Mouse (Mus musculus): ENCODE results near the gene Stard3. TPM values are rescaled to one million over a fixed set of nuclear protein-coding genes. Genes with fewer than 3 reads are reported as not detected.

Stard3 gene
- 52.8 and 56.3 TPM in 2 replicates for polyA plus RNA-seq (2015; fragmentation: Nextera tagmentation; extraction: Ambion mirVana)

- Histone ChIP-seq H3K27ac (ENCODE audit: low read length) (peak within 1 kb of the TSS; percentile 87), H3K36me3 (ENCODE audit: control insufficient read depth, insufficient read depth) (no peaks in the 10 kb centered on the region), H3K4me1 (replicated peaks; ENCODE audit: control insufficient read depth, insufficient read depth, low read length) (peaks cover 42% of the 10 kb centered on the region), H3K4me3 (replicated peaks; ENCODE audit: low read length) (peak within 1 kb of the TSS; percentile 86), H3K9me3 (ENCODE audit: control insufficient read depth, low read length) (no peaks in the 10 kb centered on the region), H3K27me3 (replicated peaks; ENCODE audit: control insufficient read depth, insufficient read depth, low read length) (no peaks in the 10 kb centered on the region; the same call in 1 of the 2 replicates), H3K9ac (replicated peaks; ENCODE audit: low read depth, low read length) (peak within 1 kb of the TSS; percentile 78), H3K4me2 (ENCODE audit: low read length) (peak within 1 kb of the TSS; percentile 87)
- 1% methylated on average over 60 of the region's 60 CpGs for WGBS
- peak; percentile 88 for ATAC-seq
Measured at GRCm38 (mm10) chr11:98358161-98359083, at the start of gene Stard3. Gene Stard3 (plus strand): TSS chr11:98358368.

DNA sequence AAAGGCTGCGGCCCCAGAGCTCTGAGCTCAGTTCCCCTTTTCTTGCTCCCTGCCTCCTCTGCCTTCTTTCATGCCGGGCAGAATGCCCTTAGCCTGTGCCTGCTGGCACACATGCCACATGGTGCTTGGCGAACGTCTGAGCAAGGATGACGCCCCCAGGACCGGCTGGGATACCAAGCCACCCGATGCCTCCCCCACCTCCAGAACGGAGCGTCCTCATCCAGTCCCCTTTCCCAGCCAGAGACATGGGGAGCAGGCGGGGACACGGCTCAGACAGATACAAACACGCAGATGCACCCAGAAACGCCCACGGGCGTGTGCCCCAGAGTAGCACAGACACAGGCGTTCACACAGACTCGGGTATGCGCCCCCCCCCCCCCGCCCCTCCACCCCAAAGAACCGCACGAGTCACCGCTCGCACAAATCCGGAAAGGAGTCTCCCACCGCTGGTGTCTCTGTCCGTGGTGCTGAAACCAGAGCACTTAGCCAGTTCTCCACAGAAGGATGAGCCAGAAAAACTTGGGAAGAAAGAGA lies 44.3 kb upstream of the Stard3 start:
- H3K27ac ChIP-seq (ENCODE audit: low read length): peak overlapping the region; percentile 72
- ATAC-seq: peak; percentile 41

DNA sequence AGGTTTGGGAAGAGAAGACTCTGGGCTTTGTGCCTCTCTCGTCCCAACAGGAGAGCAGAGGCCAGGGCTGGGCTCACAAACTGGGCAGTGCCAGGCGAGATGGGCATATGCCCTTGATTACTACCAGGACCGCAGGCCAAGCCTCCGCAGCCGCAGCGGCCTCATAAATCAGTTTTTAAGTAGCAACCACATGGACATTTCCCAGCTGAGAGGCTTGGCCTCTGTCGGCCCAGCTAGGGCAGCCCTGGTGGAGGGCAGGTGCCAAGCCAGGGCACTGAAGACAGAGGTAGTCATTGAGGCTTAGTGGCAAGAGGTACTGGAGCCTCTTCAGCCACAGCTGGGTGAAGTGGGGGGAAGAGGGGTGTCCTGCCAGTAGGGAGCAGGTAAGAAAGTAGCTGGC lies 40.7 kb upstream of the Stard3 start:
- no peak for ATAC-seq
- H3K27ac ChIP-seq (ENCODE audit: low read length): peak overlapping the region; percentile 97
- H3K9ac ChIP-seq (replicated peaks; ENCODE audit: low read depth, low read length): peak overlapping the region; percentile 27; the same call in 1 of the 2 replicates
- no peaks in the 10 kb centered on the region for H3K9me3 ChIP-seq (ENCODE audit: control insufficient read depth, low read length)
- 2% methylated on average over 7 of the region's 7 CpGs for WGBS
- peak overlapping the region; percentile 36 for H3K4me2 ChIP-seq (ENCODE audit: low read length)
- H3K4me3 ChIP-seq (replicated peaks; ENCODE audit: low read length): peak overlapping the region; percentile 7; the same call in 1 of the 2 replicates
- H3K36me3 ChIP-seq (ENCODE audit: control insufficient read depth, insufficient read depth): no peaks in the 10 kb centered on the region
- H3K27me3 ChIP-seq (replicated peaks; ENCODE audit: control insufficient read depth, insufficient read depth, low read length): peaks cover 25% of the 10 kb centered on the region
- peaks cover 60% of the 10 kb centered on the region for H3K4me1 ChIP-seq (replicated peaks; ENCODE audit: control insufficient read depth, insufficient read depth, low read length)

More for the DNA sequence above, 44.3 kb upstream of the Stard3 start:
- Histone ChIP-seq H3K4me3 (replicated peaks; ENCODE audit: low read length) (peak overlapping the region; percentile 20), H3K9me3 (ENCODE audit: control insufficient read depth, low read length) (no peaks in the 10 kb centered on the region), H3K27me3 (replicated peaks; ENCODE audit: control insufficient read depth, insufficient read depth, low read length) (peaks cover 18% of the 10 kb centered on the region), H3K9ac (replicated peaks; ENCODE audit: low read depth, low read length) (peak overlapping the region; percentile 37), H3K4me2 (ENCODE audit: low read length) (peak overlapping the region; percentile 42), H3K36me3 (ENCODE audit: control insufficient read depth, insufficient read depth) (no peaks in the 10 kb centered on the region), H3K4me1 (replicated peaks; ENCODE audit: control insufficient read depth, insufficient read depth, low read length) (peaks cover 34% of the 10 kb centered on the region)
- WGBS: under 1% methylated on average over 26 of the region's 26 CpGs

- peak overlapping the region; percentile 18 for H3K4me3 ChIP-seq (replicated peaks; ENCODE audit: low read length)
- under 1% methylated on average over 14 of the region's 14 CpGs for WGBS
- H3K9ac ChIP-seq (replicated peaks; ENCODE audit: low read depth, low read length): peak overlapping the region; percentile 30
- H3K4me1 ChIP-seq (replicated peaks; ENCODE audit: control insufficient read depth, insufficient read depth, low read length): peaks cover 68% of the 10 kb centered on the region
- H3K4me2 ChIP-seq (ENCODE audit: low read length): peak overlapping the region; percentile 41
- H3K9me3 ChIP-seq (ENCODE audit: control insufficient read depth, low read length): no peaks in the 10 kb centered on the region
- peaks cover 31% of the 10 kb centered on the region for H3K27me3 ChIP-seq (replicated peaks; ENCODE audit: control insufficient read depth, insufficient read depth, low read length)
- no peaks in the 10 kb centered on the region for H3K36me3 ChIP-seq (ENCODE audit: control insufficient read depth, insufficient read depth)
- H3K27ac ChIP-seq (ENCODE audit: low read length): peak overlapping the region; percentile 97
- ATAC-seq: peak; percentile 39
Measured at GRCm38 (mm10) chr11:98318421-98319116, 39.6 kb upstream of the Stard3 start.

DNA sequence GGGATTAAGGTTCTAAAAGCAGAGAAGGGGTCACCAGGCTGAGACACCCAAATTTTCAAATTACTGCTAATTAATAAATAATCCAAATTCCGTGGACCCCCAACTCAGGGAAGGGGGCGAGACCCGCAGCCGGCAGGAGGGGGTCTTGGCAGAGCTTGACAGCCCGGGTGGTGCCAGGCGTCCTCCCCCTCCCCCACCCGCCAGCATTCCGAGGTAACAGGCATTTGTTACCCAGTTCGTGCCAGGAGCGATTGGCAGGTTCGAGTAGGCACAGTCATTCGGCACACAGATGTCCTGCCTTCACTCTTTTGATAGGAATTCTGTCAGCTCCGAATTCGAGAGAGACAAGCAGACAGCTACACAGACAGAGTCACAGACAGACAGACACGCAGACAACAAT lies 39.0 kb upstream of the Stard3 start:
- ATAC-seq: peak; percentile 56
- H3K9ac ChIP-seq (replicated peaks; ENCODE audit: low read depth, low read length): peak overlapping the region; percentile 30; the same call in 1 of the 2 replicates
- H3K27me3 ChIP-seq (replicated peaks; ENCODE audit: control insufficient read depth, insufficient read depth, low read length): peaks cover 36% of the 10 kb centered on the region
- WGBS: under 1% methylated on average over 15 of the region's 15 CpGs
- peak overlapping the region; percentile 18; the same call in 1 of the 2 replicates for H3K4me3 ChIP-seq (replicated peaks; ENCODE audit: low read length)
- peak overlapping the region; percentile 41 for H3K4me2 ChIP-seq (ENCODE audit: low read length)
- H3K36me3 ChIP-seq (ENCODE audit: control insufficient read depth, insufficient read depth): no peaks in the 10 kb centered on the region
- H3K9me3 ChIP-seq (ENCODE audit: control insufficient read depth, low read length): no peaks in the 10 kb centered on the region
- H3K27ac ChIP-seq (ENCODE audit: low read length): peak overlapping the region; percentile 97
- H3K4me1 ChIP-seq (replicated peaks; ENCODE audit: control insufficient read depth, insufficient read depth, low read length): peaks cover 68% of the 10 kb centered on the region

- no peak for ATAC-seq
- no peak overlapping the region for H3K4me3 ChIP-seq (replicated peaks; ENCODE audit: low read length)
- H3K27ac ChIP-seq (ENCODE audit: low read length): peak overlapping the region; percentile 97
- H3K27me3 ChIP-seq (replicated peaks; ENCODE audit: control insufficient read depth, insufficient read depth, low read length): peaks cover 39% of the 10 kb centered on the region
- H3K4me2 ChIP-seq (ENCODE audit: low read length): peak overlapping the region; percentile 41; the same call in 1 of the 2 replicates
- 9% methylated on average over 4 of the region's 4 CpGs for WGBS
- peaks cover 68% of the 10 kb centered on the region for H3K4me1 ChIP-seq (replicated peaks; ENCODE audit: control insufficient read depth, insufficient read depth, low read length)
- no peaks in the 10 kb centered on the region for H3K36me3 ChIP-seq (ENCODE audit: control insufficient read depth, insufficient read depth)
- H3K9ac ChIP-seq (replicated peaks; ENCODE audit: low read depth, low read length): no peak overlapping the region
- no peaks in the 10 kb centered on the region for H3K9me3 ChIP-seq (ENCODE audit: control insufficient read depth, low read length)
Measured at GRCm38 (mm10) chr11:98319544-98319943, 38.6 kb upstream of the Stard3 start.

- 3% methylated on average over 2 of the region's 2 CpGs for whole genome bisulfite sequencing
- H3K9ac ChIP-seq (replicated peaks; ENCODE audit: low read depth, low read length): peak overlapping the region; percentile 24; the same call in 1 of the 2 replicates
- peak overlapping the region; percentile 97 for H3K27ac ChIP-seq (ENCODE audit: low read length)
- no peaks in the 10 kb centered on the region for H3K9me3 ChIP-seq (ENCODE audit: control insufficient read depth, low read length)
- H3K4me3 ChIP-seq (replicated peaks; ENCODE audit: low read length): no peak overlapping the region
- H3K36me3 ChIP-seq (ENCODE audit: control insufficient read depth, insufficient read depth): no peaks in the 10 kb centered on the region
- H3K4me2 ChIP-seq (ENCODE audit: low read length): peak overlapping the region; percentile 75
- peaks cover 43% of the 10 kb centered on the region for H3K27me3 ChIP-seq (replicated peaks; ENCODE audit: control insufficient read depth, insufficient read depth, low read length)
- ATAC-seq: no peak
- H3K4me1 ChIP-seq (replicated peaks; ENCODE audit: control insufficient read depth, insufficient read depth, low read length): peaks cover 69% of the 10 kb centered on the region
Measured at GRCm38 (mm10) chr11:98319944-98320343, 38.2 kb upstream of the Stard3 start.

DNA sequence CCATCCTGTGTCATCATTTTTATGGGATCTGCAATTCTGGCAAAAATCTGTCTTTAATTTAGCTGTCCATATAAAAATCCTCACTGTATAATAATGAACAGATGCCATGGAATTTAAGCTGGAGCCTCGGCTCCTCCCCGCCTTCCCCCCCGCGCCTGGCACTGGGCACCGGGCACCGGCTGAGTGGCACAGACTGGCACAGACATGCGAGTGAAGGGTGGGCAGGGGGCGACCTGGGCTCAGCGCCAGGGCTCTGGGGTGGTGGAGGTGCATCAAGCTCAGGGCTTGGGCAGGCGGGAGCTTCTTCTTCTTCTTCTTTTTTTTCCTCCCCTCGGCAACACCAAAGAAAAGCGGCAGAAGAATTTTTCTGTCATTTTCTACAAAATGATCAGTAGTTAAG lies 37.8 kb upstream of the Stard3 start:
- no peaks in the 10 kb centered on the region for H3K36me3 ChIP-seq (ENCODE audit: control insufficient read depth, insufficient read depth)
- peak overlapping the region; percentile 97 for H3K27ac ChIP-seq (ENCODE audit: low read length)
- H3K4me1 ChIP-seq (replicated peaks; ENCODE audit: control insufficient read depth, insufficient read depth, low read length): peaks cover 69% of the 10 kb centered on the region
- peak overlapping the region; percentile 35 for H3K4me3 ChIP-seq (replicated peaks; ENCODE audit: low read length)
- under 1% methylated on average over 12 of the region's 12 CpGs for WGBS
- peaks cover 45% of the 10 kb centered on the region for H3K27me3 ChIP-seq (replicated peaks; ENCODE audit: control insufficient read depth, insufficient read depth, low read length)
- H3K9ac ChIP-seq (replicated peaks; ENCODE audit: low read depth, low read length): peak overlapping the region; percentile 63
- H3K4me2 ChIP-seq (ENCODE audit: low read length): peak overlapping the region; percentile 75
- no peaks in the 10 kb centered on the region for H3K9me3 ChIP-seq (ENCODE audit: control insufficient read depth, low read length)
- peak; percentile 57; the same call in 1 of the 2 replicates for ATAC-seq
